Mouse (Mus musculus) left cerebral cortex, postnatal 36 days (tissue): ENCODE measurements around the gene Btbd35f10. TPM values are rescaled to one million over a fixed set of nuclear protein-coding genes. Genes with fewer than 3 reads are reported as not detected.
"Not testable (repeated sequence)": the region's sequence is repeated elsewhere in the genome, so short reads cannot be mapped to it uniquely, and the experiment has no call there.

ENCODE experiments used
- DNase-seq, 2 experiments: peaks; one replicate each; pipeline ENCODE4 v3.0.0; 2021 to 2022; ENCODE audit warnings: low spot score in 2 of 2, mixed read lengths in 1 of 2
- intact Hi-C: fragments of 180-260 bp; cut with DNase I; formaldehyde crosslinking; loops from one replicate; pipeline ENCODE4 v1.15.1; 2025
- total RNA-seq, 2 experiments: library from RNA; stranded (reverse); gene quantifications; 2 replicates each; pipeline ENCODE4 v1.2.3; 2021

The Btbd35f10 gene
- not detected for total RNA-seq

GRCm38 (mm10) chrX:3752785-3753184, at the start of gene Btbd35f10:
Btbd35f10 (minus strand) TSS chrX:3752885.
- not testable (repeated sequence) for DNase-seq

More at GRCm38 (mm10) chrX:3752785-3753184, at the start of gene Btbd35f10:
- intact Hi-C loops = not testable (repeated sequence)

Other genes with a start within 250 kb of the Btbd35f10 start
- not detected for gene Btbd35f18, start 52.7 kb downstream of the Btbd35f10 start, total RNA-seq
- gene Btbd35f16, start 204.1 kb upstream of the Btbd35f10 start, total RNA-seq = not detected